Mouse (Mus musculus) neutrophil, adult 5-6 weeks (primary cell): Measurements from ENCODE around the gene Sash3. TPM values are rescaled to one million over a fixed set of nuclear protein-coding genes. Genes with fewer than 3 reads are reported as not detected.
"Not testable (repeated sequence)": the region's sequence is repeated elsewhere in the genome, so short reads cannot be mapped to it uniquely, and the experiment has no call there.

Experiments used
- ATAC-seq: fragments of 151-379, 151-347 bp; 2 replicates; pipeline ENCODE4 v1.8.0; 2017; ENCODE audit warnings: mild to moderate bottlenecking, moderate TSS enrichment; ENCODE audit not compliant: insufficient number of reproducible peaks, poor library complexity, low FRiP score, severe bottlenecking; ENCODE audit errors: extremely low read depth
- total RNA-seq: library from RNA; stranded (forward); fragments of 200-1000 nt; gene quantifications from 2 replicates; pipeline ENCODE4 v1.2.3, GENCODE M21; 2017

Gene Sash3
- total RNA-seq, 1 experiment from 2014 or later = 224 TPM

GRCm38 (mm10) chrX:48197856-48198255 lies 51.6 kb downstream of the Sash3 start:
- no peak for ATAC-seq

GRCm38 (mm10) chrX:48199026-48199425 lies 52.8 kb downstream of the Sash3 start:
- ATAC-seq = no peak

GRCm38 (mm10) chrX:48200699-48201098 lies 54.5 kb downstream of the Sash3 start:
- no peak for ATAC-seq

GRCm38 (mm10) chrX:48201973-48202372 lies 55.7 kb downstream of the Sash3 start:
- no peak for ATAC-seq

- no peak for ATAC-seq
Observed at GRCm38 (mm10) chrX:48202436-48202835, 56.2 kb downstream of the Sash3 start.

DNA sequence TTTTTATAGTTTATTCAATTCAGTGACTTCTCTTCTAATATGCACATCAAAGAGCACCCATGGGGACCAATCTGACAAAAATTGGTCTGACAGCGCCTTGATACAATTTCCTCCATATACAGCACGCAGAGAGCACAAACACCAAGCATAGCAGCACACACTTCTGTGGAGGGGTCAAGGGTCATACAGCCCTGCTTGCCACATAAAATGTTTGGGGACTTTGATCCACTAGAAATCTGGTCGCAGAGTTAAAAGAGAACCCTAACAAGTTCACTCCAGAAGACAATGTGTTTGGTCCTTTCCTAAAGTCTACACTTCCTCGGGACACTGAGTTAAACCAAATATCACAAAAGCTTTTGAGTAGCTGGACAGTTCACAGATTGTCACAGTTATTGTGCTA lies 56.8 kb downstream of the Sash3 start:
- no peak for ATAC-seq

GRCm38 (mm10) chrX:48203763-48204162 lies 57.5 kb downstream of the Sash3 start:
- ATAC-seq = no peak

DNA sequence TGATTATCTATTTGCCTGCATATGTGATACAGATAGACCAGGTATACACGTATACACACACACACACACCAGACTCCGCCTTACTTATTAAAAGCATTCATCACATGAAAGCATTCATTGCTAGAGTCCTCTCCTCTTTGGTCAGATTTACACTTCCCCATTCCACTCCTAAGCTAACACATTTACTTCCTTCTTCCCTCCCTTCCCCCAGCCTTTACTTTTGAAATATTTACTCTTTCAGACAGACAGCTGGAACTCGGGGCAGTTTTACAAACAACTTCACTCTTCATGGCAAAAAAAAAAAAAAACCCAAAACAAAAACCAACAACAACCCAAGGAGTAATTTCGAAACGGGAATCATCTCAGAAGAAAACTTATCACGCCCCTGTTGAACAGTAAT lies 58.2 kb downstream of the Sash3 start:
- no peak for ATAC-seq

GRCm38 (mm10) chrX:48207761-48208487 lies 61.7 kb downstream of the Sash3 start:
- ATAC-seq = no peak

DNA sequence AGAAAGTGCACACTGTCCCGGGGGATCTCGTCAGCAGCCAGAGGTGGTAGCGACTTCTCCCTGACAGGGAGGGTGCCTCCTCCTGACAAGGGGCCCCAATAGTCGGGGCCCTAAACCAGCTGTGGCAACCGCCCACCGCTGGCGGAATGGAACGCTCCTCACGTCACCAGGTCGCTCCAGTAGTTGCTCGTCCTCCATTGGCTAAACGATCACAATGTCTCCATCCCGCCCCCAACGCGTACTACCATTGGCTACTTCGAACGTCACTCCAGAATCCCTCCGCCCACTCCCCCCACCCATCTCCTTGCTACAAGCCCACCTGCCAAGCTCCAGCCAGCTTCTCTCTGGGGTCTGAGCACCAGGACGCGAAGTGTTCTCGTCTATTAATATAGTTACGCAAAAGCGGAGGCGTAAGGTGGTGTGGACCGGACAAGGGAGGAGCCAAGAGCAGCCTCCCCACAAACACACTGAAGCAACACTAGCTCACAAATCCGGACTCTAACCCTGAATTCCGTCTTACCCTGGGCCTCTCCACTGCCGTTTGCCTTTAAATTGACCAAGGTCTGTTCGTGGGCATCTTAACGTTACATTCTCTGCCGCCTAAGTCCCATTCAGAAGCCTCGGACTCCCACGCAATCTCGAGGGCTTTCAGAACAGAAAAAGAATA lies 62.4 kb downstream of the Sash3 start, which contains the start of gene Zdhhc9:
TSS of gene Zdhhc9 (minus strand) at position 360 of the 667 bp plus-strand sequence.
- peak; percentile 99 for ATAC-seq

GRCm38 (mm10) chrX:48209746-48210145 lies 63.5 kb downstream of the Sash3 start:
- not testable (repeated sequence) for ATAC-seq

Other genes starting within 250 kb of the Sash3 start
- gene Ocrl, start 234.0 kb upstream of the Sash3 start, total RNA-seq = 3.6 and 3.8 TPM in 2 replicates
- gene Apln, start 111.6 kb upstream of the Sash3 start, total RNA-seq = 1.3 and 1.5 TPM in 2 replicates
- gene Xpnpep2, start 37.7 kb upstream of the Sash3 start, total RNA-seq = 0.12 and 0.25 TPM in 2 replicates
- gene Zdhhc9, start 62.4 kb downstream of the Sash3 start, total RNA-seq = 39.3 and 42.4 TPM in 2 replicates
- gene Utp14a, start 110.4 kb downstream of the Sash3 start, total RNA-seq = 39.8 and 48.6 TPM in 2 replicates
- 4.5 and 8.7 TPM in 2 replicates for gene Bcorl1, start 194.9 kb downstream of the Sash3 start, total RNA-seq